Mouse (Mus musculus): ENCODE results near the gene Pou6f2. TPM values are rescaled to one million over a fixed set of nuclear protein-coding genes. Genes with fewer than 3 reads are reported as not detected.

The Pou6f2 gene
- polyA plus RNA-seq, 1 experiment from 2014 or later, result 9.1 TPM

GRCm38 (mm10) chr13:18323980-18324678 lies 73.4 kb downstream of the Pou6f2 start:
- DNase-seq (ENCODE audit: low spot score) (no peak), ATAC-seq (ENCODE audit: low FRiP score) (0 out of 2 replicates have a peak, but pooled peaks have one; percentile 36)
- Histone ChIP-seq H3K4me2 (replicated peaks) (no peak overlapping the region), H3K27ac (peak overlapping the region; percentile 58; the same call in 1 of the 2 replicates), H3K27me3 (ENCODE audit: control insufficient read depth, insufficient read depth, low read length) (no peaks in the 10 kb centered on the region), H3K36me3 (replicated peaks; ENCODE audit: control insufficient read depth, insufficient read depth) (no peaks in the 10 kb centered on the region), H3K4me1 (replicated peaks; ENCODE audit: control insufficient read depth, insufficient read depth, low read length) (no peaks in the 10 kb centered on the region), H3K9me3 (ENCODE audit: control insufficient read depth, low read length) (no peaks in the 10 kb centered on the region), H3K4me3 (replicated peaks; ENCODE audit: low read length) (no peak overlapping the region), H3K9ac (no peak overlapping the region)
- 44% methylated on average over 6 of the region's 6 CpGs for WGBS

- no peaks in the 10 kb centered on the region for H3K36me3 ChIP-seq (replicated peaks; ENCODE audit: control insufficient read depth, insufficient read depth)
- no peak overlapping the region for H3K4me2 ChIP-seq (replicated peaks)
- H3K4me3 ChIP-seq (replicated peaks; ENCODE audit: low read length), result no peak overlapping the region
- no peaks in the 10 kb centered on the region for H3K4me1 ChIP-seq (replicated peaks; ENCODE audit: control insufficient read depth, insufficient read depth, low read length)
- H3K9ac ChIP-seq, result no peak overlapping the region
- ATAC-seq (ENCODE audit: low FRiP score) (peak; percentile 60), DNase-seq (ENCODE audit: low spot score) (no peak)
- H3K27me3 ChIP-seq (ENCODE audit: control insufficient read depth, insufficient read depth, low read length), result no peaks in the 10 kb centered on the region
- no peaks in the 10 kb centered on the region for H3K9me3 ChIP-seq (ENCODE audit: control insufficient read depth, low read length)
- 0 out of 2 replicates have a peak overlapping the region, but pooled peaks have one; percentile 1 for H3K27ac ChIP-seq
- 54% methylated on average over 8 of the region's 8 CpGs for WGBS
Observed at GRCm38 (mm10) chr13:18323407-18323806, 74.1 kb downstream of the Pou6f2 start.

DNA sequence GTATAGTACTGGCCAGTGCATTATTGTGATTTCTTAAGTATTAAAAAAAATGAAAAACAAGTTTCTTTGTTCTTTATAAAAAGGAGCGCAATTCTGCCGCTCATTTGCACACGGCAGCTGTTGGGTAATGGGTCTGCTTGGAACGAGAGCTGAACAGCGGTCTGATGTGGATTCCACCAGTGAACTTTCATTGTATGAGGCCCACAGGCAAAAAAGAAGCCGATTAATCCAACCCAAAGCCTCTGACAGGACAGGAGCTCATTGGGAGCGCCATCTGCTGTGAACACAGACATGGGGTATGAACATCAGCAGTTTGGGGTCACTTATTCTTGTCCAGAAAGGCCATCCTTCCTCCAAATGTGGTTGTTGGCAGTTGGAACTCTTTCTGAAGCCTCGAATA lies 84.9 kb downstream of the Pou6f2 start:
- peaks cover 16% of the 10 kb centered on the region for H3K4me1 ChIP-seq (replicated peaks; ENCODE audit: control insufficient read depth, insufficient read depth, low read length)
- no peak for ATAC-seq (ENCODE audit: low FRiP score)
- H3K9me3 ChIP-seq (ENCODE audit: control insufficient read depth, low read length), result no peaks in the 10 kb centered on the region
- H3K4me2 ChIP-seq (replicated peaks), result no peak overlapping the region
- H3K9ac ChIP-seq, result no peak overlapping the region
- H3K27ac ChIP-seq, result no peak overlapping the region
- H3K36me3 ChIP-seq (replicated peaks; ENCODE audit: control insufficient read depth, insufficient read depth), result no peaks in the 10 kb centered on the region
- no peak overlapping the region for H3K4me3 ChIP-seq (replicated peaks; ENCODE audit: low read length)
- no peak for DNase-seq (ENCODE audit: low spot score)
- WGBS, result 55% methylated on average over 8 of the region's 8 CpGs
- H3K27me3 ChIP-seq (ENCODE audit: control insufficient read depth, insufficient read depth, low read length), result no peaks in the 10 kb centered on the region

GRCm38 (mm10) chr13:18309024-18309423 lies 88.5 kb downstream of the Pou6f2 start:
- no peak for DNase-seq (ENCODE audit: low spot score)
- ATAC-seq (ENCODE audit: low FRiP score), result peak; percentile 71; the same call in 1 of the 2 replicates
- Histone ChIP-seq H3K4me2 (replicated peaks) (no peak overlapping the region), H3K27ac (no peak overlapping the region), H3K4me1 (replicated peaks; ENCODE audit: control insufficient read depth, insufficient read depth, low read length) (peaks cover 16% of the 10 kb centered on the region), H3K9me3 (ENCODE audit: control insufficient read depth, low read length) (no peaks in the 10 kb centered on the region), H3K27me3 (ENCODE audit: control insufficient read depth, insufficient read depth, low read length) (no peaks in the 10 kb centered on the region), H3K9ac (no peak overlapping the region), H3K36me3 (replicated peaks; ENCODE audit: control insufficient read depth, insufficient read depth) (no peaks in the 10 kb centered on the region), H3K4me3 (replicated peaks; ENCODE audit: low read length) (no peak overlapping the region)
- 39% methylated on average over 7 of the region's 7 CpGs for WGBS

DNA sequence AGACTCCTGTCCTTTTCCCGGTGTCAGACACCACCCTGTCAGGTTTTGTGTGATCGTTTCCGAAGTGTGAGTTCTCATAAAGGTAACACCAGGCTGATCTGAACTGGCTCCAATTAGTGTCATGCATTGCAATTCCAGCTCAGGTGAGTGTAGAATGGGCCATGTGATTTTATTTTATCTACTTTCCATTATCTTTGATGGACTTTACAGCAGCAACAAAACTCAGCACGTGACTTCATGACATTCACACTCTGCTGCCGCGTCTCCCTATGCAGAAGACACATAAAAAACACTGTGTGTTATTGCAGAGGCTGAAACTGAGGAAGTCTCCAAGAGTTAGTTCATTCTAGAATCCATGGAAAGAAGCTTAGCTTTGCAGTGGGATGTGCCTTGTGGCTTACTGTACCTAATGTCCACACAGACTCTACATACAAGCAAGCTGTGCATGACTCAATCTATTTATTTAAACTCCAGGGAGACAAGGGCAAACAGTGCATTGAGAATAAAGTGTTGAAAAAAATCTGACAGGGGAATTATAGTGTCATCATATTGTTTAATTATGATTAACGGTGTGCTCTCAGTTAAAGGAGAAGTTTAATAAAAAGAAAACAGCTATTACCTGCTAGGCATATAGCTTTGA lies 90.9 kb downstream of the Pou6f2 start:
- Histone ChIP-seq H3K9me3 (ENCODE audit: control insufficient read depth, low read length) (no peaks in the 10 kb centered on the region), H3K36me3 (replicated peaks; ENCODE audit: control insufficient read depth, insufficient read depth) (no peaks in the 10 kb centered on the region), H3K27ac (no peak overlapping the region), H3K4me1 (replicated peaks; ENCODE audit: control insufficient read depth, insufficient read depth, low read length) (peaks cover 12% of the 10 kb centered on the region; the same call in 1 of the 2 replicates), H3K27me3 (ENCODE audit: control insufficient read depth, insufficient read depth, low read length) (no peaks in the 10 kb centered on the region), H3K4me2 (replicated peaks) (no peak overlapping the region), H3K9ac (no peak overlapping the region), H3K4me3 (replicated peaks; ENCODE audit: low read length) (no peak overlapping the region)
- ATAC-seq (ENCODE audit: low FRiP score) (no peak), DNase-seq (ENCODE audit: low spot score) (no peak)
- WGBS, result 77% methylated on average over 7 of the region's 7 CpGs

GRCm38 (mm10) chr13:18299966-18300365 lies 97.5 kb downstream of the Pou6f2 start:
- H3K4me2 ChIP-seq (replicated peaks), result no peak overlapping the region
- H3K4me3 ChIP-seq (replicated peaks; ENCODE audit: low read length), result no peak overlapping the region
- no peak for DNase-seq (ENCODE audit: low spot score)
- H3K27ac ChIP-seq, result no peak overlapping the region
- no peak for ATAC-seq (ENCODE audit: low FRiP score)
- no peak overlapping the region for H3K9ac ChIP-seq
- 90% methylated on average over 1 of the region's 1 CpGs for WGBS
- H3K4me1 ChIP-seq (replicated peaks; ENCODE audit: control insufficient read depth, insufficient read depth, low read length), result no peaks in the 10 kb centered on the region
- no peaks in the 10 kb centered on the region for H3K9me3 ChIP-seq (ENCODE audit: control insufficient read depth, low read length)
- no peaks in the 10 kb centered on the region for H3K27me3 ChIP-seq (ENCODE audit: control insufficient read depth, insufficient read depth, low read length)
- no peaks in the 10 kb centered on the region for H3K36me3 ChIP-seq (replicated peaks; ENCODE audit: control insufficient read depth, insufficient read depth)

- WGBS, result 88% methylated on average over 1 of the region's 1 CpGs
- H3K27ac ChIP-seq, result no peak overlapping the region
- no peaks in the 10 kb centered on the region for H3K27me3 ChIP-seq (ENCODE audit: control insufficient read depth, insufficient read depth, low read length)
- H3K4me2 ChIP-seq (replicated peaks), result no peak overlapping the region
- H3K4me1 ChIP-seq (replicated peaks; ENCODE audit: control insufficient read depth, insufficient read depth, low read length), result no peaks in the 10 kb centered on the region
- DNase-seq (ENCODE audit: low spot score) (no peak), ATAC-seq (ENCODE audit: low FRiP score) (no peak)
- H3K36me3 ChIP-seq (replicated peaks; ENCODE audit: control insufficient read depth, insufficient read depth), result no peaks in the 10 kb centered on the region
- no peak overlapping the region for H3K9ac ChIP-seq
- no peak overlapping the region for H3K4me3 ChIP-seq (replicated peaks; ENCODE audit: low read length)
- H3K9me3 ChIP-seq (ENCODE audit: control insufficient read depth, low read length), result no peaks in the 10 kb centered on the region
Observed at GRCm38 (mm10) chr13:18293438-18293837, 104.0 kb downstream of the Pou6f2 start.

GRCm38 (mm10) chr13:18290253-18290914 lies 107.1 kb downstream of the Pou6f2 start:
- Histone ChIP-seq H3K9me3 (ENCODE audit: control insufficient read depth, low read length) (no peaks in the 10 kb centered on the region), H3K27me3 (ENCODE audit: control insufficient read depth, insufficient read depth, low read length) (no peaks in the 10 kb centered on the region), H3K27ac (no peak overlapping the region), H3K4me2 (replicated peaks) (no peak overlapping the region), H3K36me3 (replicated peaks; ENCODE audit: control insufficient read depth, insufficient read depth) (no peaks in the 10 kb centered on the region), H3K4me1 (replicated peaks; ENCODE audit: control insufficient read depth, insufficient read depth, low read length) (no peaks in the 10 kb centered on the region), H3K9ac (no peak overlapping the region), H3K4me3 (replicated peaks; ENCODE audit: low read length) (no peak overlapping the region)
- ATAC-seq (ENCODE audit: low FRiP score), result no peak
- DNase-seq (ENCODE audit: low spot score), result no peak
- WGBS, result 82% methylated on average over 4 of the region's 4 CpGs

- no peaks in the 10 kb centered on the region for H3K27me3 ChIP-seq (ENCODE audit: control insufficient read depth, insufficient read depth, low read length)
- peak; percentile 35; the same call in 1 of the 2 replicates for ATAC-seq (ENCODE audit: low FRiP score)
- no peak for DNase-seq (ENCODE audit: low spot score)
- WGBS, result 42% methylated on average over 7 of the region's 7 CpGs
- H3K36me3 ChIP-seq (replicated peaks; ENCODE audit: control insufficient read depth, insufficient read depth), result no peaks in the 10 kb centered on the region
- no peak overlapping the region for H3K4me2 ChIP-seq (replicated peaks)
- 0 out of 2 replicates have a peak overlapping the region, but pooled peaks have one; percentile 46 for H3K27ac ChIP-seq
- H3K9ac ChIP-seq, result no peak overlapping the region
- no peak overlapping the region for H3K4me3 ChIP-seq (replicated peaks; ENCODE audit: low read length)
- H3K4me1 ChIP-seq (replicated peaks; ENCODE audit: control insufficient read depth, insufficient read depth, low read length), result no peaks in the 10 kb centered on the region
- H3K9me3 ChIP-seq (ENCODE audit: control insufficient read depth, low read length), result no peaks in the 10 kb centered on the region
Observed at GRCm38 (mm10) chr13:18287536-18287935, 110.0 kb downstream of the Pou6f2 start.

Data from hindbrain, embryonic 14.5 days (tissue).